Mouse (Mus musculus) left cerebral cortex, postnatal 25 days (tissue): ENCODE data around the gene 4930469K13Rik. TPM values are rescaled to one million over a fixed set of nuclear protein-coding genes. Genes with fewer than 3 reads are reported as not detected.

Experiments
- DNase-seq, 2 experiments: peaks; one replicate each; pipeline ENCODE4 v3.0.0; 2022; ENCODE audit warnings: low spot score in 2 of 2, mixed read lengths in 1 of 2
- intact Hi-C: fragments of 180-260 bp; cut with DNase I; formaldehyde crosslinking; loops from one replicate; pipeline ENCODE4 v1.15.1; 2025
- total RNA-seq, 2 experiments: library from RNA; stranded (reverse); gene quantifications; 2 replicates each; pipeline ENCODE4 v1.2.3; 2021

The 4930469K13Rik gene
- total RNA-seq, 2 experiments from 2014 or later: not detected

DNA sequence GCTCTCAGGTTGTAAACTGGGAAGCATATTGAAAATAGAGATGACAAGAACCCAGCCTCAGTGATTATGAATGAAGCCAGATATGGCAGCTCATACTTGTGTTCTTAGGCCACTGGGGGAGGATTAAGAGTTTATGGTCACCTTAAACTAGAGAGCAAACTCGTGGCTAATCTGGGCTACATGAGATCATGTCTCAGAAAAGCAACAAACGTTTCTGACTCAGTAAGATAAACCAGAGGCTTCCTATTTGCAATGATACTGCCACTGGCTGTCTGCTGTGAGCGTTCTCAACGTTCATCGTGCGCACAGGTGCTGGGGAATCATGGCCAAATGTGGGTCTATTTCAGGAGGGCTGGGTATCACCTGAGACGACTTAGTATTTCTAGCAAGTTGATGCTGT lies 14.6 kb downstream of the 4930469K13Rik start:
- intact Hi-C loops: no loop called here

DNA sequence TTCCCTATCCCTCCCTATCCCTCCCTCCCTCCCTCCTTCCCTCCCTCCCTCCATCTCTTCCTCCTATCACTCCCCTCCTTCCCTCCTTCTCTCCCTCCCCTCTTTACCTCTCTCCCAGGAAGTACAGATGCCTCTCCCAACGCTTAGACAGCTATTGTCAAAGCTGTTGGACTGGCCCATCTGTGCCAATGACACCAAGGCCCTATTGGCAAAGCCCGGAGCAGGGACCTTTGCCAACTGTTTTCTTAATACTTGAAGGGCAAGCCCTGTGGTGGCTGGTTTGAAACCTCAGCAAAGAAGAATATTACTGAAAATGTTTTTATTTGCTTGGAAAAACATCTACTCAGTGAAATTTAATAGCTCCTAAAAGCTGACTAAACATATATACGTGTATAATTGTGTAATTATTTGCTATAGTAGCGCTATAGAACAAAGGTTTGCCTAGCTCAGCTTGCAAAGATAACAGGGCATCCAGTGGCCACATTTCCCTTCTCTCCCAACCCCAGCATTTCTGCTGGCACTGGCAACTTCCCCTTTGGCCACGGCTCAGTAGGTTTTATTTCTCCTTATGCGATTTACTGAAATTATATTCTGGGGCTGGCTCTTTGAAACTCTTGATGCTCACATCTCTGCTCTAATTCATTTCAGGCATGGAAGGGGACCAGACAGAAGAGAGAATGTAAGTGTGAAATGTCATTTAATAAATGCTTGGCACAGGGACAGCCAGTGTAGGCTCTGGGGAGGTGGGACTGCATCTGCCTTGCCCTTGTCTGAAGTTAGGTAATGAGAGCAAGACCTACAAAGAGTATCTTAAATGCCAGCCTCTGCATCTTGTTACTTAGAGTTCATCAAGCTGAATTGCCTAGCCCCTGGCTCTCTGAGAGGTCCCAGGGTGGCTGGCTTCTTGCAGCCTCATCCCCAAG lies 18.6 kb downstream of the 4930469K13Rik start:
- no peak for DNase-seq
- intact Hi-C loops: no loop called here

More for the DNA sequence above, 14.6 kb downstream of the 4930469K13Rik start:
- no peak for DNase-seq

DNA sequence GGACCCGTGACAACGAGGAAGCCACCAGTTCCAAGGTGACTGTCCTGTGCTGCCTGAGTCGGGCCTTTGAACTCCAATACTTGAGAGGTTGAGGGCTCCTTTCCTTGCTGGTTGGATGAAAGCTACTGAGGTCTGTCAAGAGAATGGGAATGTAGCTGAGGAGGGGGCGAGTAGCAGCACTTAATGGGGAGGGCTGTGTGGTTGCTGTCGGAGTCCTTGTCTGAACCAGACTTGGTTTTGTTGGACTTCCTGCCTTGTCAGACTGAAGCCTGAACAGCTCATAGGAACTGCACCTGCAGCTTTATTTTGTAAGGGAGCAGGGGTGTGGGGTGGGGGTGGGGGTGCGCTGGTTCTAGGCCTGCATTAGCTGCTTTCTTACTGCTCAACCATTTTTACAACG lies 19.8 kb downstream of the 4930469K13Rik start:
- intact Hi-C loops: no loop called here
- DNase-seq: no peak

GRCm38 (mm10) chr11:34077870-34078269 lies 20.5 kb downstream of the 4930469K13Rik start:
- DNase-seq: no peak
- intact Hi-C loops: no loop called here

- intact Hi-C loops: loop anchor here (2.0 kb wide), 1 partner anchor 71 kb away; no protein-coding TSS in a partner anchor
- DNase-seq: peak; percentile 49 to 50
Measured at GRCm38 (mm10) chr11:34073776-34074175, 24.6 kb downstream of the 4930469K13Rik start.

- intact Hi-C loops: loop anchor here (2.0 kb wide), 1 partner anchor 70 kb away; no protein-coding TSS in a partner anchor
- peak in 1 of 2 experiments; percentile 11 for DNase-seq
Measured at GRCm38 (mm10) chr11:34072309-34072708, 26.0 kb downstream of the 4930469K13Rik start.

DNA sequence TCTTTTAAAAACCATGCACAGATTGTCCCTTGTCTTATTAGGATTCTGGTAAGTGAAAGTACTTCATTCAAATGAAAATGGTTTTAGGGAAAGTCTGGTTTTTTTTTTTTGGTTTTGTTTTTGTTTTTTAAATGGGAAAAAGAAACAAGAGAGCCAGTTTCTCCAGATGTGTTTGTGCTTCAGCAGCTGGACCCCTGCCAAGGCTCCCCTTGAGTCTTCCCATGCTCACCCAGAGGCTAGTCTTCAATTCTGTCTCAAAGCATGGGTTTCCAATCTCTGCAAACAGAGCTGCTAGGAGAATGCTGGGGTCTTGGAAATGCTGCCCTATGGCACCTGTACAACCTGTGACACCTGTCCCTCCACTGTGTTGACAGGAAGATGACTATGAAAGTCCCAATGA lies 27.8 kb downstream of the 4930469K13Rik start:
- DNase-seq: no peak
- intact Hi-C loops: no loop called here

DNA sequence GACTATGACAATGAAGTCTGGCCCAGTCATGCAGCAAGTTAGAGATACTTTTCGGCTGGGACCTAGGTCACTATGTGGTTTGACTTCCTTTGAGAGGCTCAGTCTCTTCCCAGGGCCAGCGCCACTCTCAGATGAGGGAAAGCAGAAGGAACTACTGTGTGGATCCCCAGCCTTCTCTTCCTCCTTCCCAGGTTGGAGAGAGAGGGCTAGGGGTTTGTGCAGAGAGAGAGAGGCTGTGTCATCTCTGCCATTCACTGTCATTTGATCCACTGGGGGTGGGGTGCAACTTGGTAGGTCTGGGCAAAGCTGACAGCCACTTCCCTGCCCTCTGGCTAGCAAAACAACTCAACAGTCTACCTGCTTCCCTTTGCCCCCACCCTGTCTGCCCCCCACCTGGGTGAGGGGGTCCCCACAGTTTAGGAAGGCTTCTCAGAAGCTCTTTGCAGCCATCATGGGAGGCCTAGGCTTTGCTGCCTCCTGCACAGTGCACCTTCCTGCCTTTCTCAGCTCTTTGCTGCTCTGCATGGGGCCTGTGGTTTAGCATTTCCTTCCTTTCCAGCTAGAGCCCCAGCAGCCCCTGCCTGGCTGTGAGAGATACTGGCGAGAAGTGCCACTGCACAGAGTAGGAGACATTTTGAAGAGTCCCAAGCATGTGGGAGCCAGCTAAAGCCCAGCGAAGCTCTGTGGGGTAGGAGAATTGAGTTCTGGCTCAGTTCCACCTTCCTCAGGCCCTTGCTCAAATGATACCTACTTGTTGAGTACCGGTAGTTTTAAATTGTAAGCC lies 34.5 kb downstream of the 4930469K13Rik start:
- no peak for DNase-seq
- intact Hi-C loops: no loop called here

DNA sequence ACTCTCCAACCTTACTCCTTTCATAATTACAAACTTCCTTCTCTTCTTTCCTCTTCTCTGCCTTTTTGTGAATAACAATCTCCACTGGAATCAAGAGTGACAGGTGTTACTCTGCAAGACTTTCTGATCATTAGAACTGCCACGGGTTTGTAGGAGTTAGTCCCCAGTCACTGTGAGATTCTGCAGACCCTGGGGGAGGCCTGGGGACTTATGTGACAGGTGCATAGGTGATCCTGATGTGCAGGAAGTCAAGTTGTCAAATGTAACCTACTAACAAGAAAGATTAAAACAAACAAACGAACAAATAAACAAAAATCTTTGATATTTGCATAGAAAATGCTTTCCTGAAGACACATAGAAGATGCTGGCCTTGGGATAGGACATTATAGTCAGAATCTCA lies 35.1 kb downstream of the 4930469K13Rik start:
- intact Hi-C loops: no loop called here
- no peak for DNase-seq

- intact Hi-C loops: no loop called here
- DNase-seq: no peak
Measured at GRCm38 (mm10) chr11:34061740-34062139, 36.6 kb downstream of the 4930469K13Rik start.

DNA sequence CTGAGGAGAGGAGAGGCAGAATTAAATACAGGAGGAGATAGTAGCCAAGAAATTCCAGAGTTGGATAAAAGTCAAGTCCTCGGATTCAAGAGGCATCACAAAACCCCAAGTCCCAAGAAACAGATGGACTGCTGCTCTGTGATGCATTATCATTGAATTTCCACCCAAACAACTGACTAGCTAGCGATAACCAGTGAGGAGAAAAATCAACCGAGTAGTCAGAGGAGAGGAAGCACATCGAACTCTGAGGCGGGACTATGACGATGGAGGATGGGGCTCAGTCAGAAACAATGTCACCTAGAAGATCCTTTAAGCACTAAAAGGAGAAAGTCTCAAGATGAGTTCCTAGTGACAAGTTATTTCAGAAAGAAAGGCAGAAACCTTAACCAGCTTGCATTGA lies 39.4 kb downstream of the 4930469K13Rik start:
- DNase-seq: no peak
- intact Hi-C loops: no loop called here

GRCm38 (mm10) chr11:34058332-34058731 lies 40.0 kb downstream of the 4930469K13Rik start:
- DNase-seq: no peak
- intact Hi-C loops: no loop called here

DNA sequence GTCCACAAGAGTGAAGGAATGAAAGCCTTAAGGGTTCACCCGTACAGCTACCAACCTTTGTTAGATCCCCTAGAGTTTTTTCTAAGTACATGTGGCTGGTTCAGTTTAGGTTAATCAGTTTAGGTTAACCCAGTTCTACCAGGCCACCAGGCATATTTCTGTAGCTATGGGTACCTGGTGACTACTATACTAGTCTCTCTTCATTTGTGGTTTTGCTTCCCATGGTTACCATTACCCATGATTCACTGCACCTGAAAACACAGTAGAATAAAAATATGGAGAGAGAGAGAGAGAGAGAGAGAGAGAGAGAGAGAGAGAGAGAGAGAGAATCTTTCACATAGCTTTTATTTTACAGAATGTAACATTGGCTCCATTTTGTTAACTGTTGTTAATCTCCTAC lies 41.6 kb downstream of the 4930469K13Rik start:
- intact Hi-C loops: no loop called here
- DNase-seq: no peak

- intact Hi-C loops: no loop called here
- DNase-seq: peak in 1 of 2 experiments; percentile 24
Measured at GRCm38 (mm10) chr11:34054031-34054727, 44.2 kb downstream of the 4930469K13Rik start.

GRCm38 (mm10) chr11:34053031-34053818 lies 45.1 kb downstream of the 4930469K13Rik start:
- DNase-seq: no peak
- intact Hi-C loops: no loop called here

- intact Hi-C loops: no loop called here
- DNase-seq: no peak
Measured at GRCm38 (mm10) chr11:34050643-34051042, 47.7 kb downstream of the 4930469K13Rik start.

DNA sequence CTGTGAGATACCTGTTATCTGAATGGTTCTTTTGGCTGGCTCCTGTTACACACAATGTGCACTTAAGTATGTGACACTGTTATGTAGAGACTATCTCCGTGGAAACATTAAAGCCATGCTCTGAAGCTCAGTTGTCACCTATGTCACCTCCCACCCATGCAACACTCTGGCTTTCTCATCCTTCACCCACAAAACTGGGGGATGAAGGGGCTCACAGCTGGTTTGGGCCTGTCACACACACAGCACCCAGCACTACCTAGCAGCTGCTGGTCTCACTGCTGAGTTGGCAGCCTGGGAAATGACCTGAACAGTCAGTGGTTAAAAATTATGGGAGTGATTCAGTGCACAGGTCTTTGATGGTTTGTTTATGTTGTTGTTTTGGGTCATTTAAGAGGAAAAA lies 48.3 kb downstream of the 4930469K13Rik start:
- intact Hi-C loops: no loop called here

DNA sequence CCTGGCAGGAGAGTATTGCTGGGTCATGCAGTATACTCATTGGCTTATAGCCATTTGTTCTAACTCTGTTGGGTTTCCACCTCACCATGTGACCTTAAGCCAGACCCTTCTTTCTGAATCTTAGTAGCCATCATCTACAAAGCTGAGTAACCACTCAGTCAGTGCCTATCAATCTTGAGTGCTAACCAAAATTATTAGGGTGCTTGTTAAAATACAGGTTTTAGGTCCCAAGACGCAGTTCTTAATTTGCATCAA lies 49.3 kb downstream of the 4930469K13Rik start:
- no peak for DNase-seq
- intact Hi-C loops: no loop called here

More for the DNA sequence above, 48.3 kb downstream of the 4930469K13Rik start:
- no peak for DNase-seq

DNA sequence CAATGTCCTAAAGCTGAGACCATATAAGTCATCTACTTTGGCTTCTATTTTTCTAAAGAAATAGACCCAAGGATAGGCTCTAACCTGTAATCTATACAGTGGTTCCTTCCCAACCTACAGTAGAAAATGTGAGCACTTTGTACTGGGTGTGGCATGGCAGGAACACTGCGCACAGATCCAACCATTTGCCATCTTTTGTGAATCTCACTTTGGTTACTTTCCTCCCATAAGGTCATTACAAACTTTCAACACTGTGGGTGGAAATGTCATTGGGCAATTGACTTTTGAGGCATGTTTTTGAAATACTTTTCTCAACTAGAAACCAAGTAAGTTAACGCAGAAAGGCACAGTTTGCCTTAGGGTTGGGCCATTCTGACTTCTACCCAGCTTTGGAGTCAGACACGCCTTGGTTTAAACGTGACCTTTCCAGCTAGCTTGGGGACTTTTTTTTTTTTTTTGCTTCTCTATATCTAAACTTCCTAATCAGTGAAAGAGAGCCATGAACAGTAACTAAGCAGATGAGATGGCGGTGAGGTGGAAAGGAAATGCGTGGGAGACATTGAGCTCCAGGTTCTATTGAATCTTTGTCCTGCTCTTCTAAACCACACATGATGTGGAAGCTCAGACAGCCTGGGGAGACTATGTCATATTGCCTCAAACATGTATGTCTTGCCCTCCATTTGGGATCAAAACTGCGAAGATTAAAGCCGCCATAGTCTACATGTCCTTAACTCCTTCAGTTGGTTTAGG lies 49.8 kb downstream of the 4930469K13Rik start:
- intact Hi-C loops: no loop called here
- DNase-seq: no peak
